Mouse (Mus musculus) spleen, embryonic (tissue): ENCODE measurements at regions not wholly inside any gene's neighbourhood (a gene's known extent, or its start where the extent isn't known, plus 50 kb on each side); places are given as distances from the start of the nearest gene placed in this dataset.
"Not testable (repeated sequence)": the region's sequence is repeated elsewhere in the genome, so short reads cannot be mapped to it uniquely, and the experiment has no call there.

Source experiments
- CTCF ChIA-PET: fragments of 350-600 bp; sonication (Branson Sonifier 250); formaldehyde crosslinking; loops from one replicate; lab custom pipeline; 2022; lab: Charles Lee

DNA sequence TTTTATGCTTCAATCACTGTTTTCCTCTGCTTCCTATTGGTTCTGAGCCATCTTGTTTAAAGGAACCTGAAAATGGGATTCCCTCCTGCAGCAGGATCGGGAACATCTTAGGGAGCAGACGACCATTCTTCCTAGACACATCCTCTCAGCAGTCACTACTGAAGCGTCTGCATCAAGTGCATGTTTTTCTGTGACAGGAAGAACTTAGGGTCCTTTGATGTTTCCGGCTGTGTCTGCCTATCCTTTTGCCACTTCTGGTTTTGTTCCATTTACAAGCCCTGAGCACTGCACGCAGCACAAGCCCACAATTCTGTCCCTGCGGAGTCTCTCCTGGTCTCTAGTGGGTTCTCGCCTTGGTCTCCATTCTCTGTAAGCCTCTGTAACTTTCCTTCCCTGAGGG lies 163.9 kb upstream of the Zfp637 start:
- CTCF ChIA-PET, result no interaction called here

DNA sequence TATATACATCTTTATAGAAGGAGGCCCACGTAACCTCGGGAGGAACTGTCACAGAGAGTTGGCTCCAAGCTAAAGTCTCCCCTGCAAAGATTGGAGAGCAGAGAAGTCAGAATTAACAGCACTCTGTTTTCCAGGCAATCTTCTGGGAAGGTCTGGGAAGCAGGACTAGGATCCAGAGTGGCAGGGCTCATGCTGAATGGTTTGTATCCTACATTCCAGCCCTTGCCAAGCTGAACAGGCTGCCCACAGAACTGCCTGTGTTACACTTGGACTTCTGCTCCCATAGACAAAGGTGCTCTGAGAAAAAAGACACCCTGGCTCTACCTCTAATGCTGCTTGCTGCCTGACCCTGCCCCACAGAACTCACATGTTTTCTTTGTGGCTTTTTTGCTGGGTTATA lies 163.2 kb upstream of the Zfp637 start:
- CTCF ChIA-PET, result no interaction called here

GRCm38 (mm10) chr6:117678276-117678675 lies 162.7 kb upstream of the Zfp637 start:
- CTCF ChIA-PET, result no interaction called here

- CTCF ChIA-PET, result no interaction called here
Measured at GRCm38 (mm10) chr6:117678877-117679276, 162.1 kb upstream of the Zfp637 start.

DNA sequence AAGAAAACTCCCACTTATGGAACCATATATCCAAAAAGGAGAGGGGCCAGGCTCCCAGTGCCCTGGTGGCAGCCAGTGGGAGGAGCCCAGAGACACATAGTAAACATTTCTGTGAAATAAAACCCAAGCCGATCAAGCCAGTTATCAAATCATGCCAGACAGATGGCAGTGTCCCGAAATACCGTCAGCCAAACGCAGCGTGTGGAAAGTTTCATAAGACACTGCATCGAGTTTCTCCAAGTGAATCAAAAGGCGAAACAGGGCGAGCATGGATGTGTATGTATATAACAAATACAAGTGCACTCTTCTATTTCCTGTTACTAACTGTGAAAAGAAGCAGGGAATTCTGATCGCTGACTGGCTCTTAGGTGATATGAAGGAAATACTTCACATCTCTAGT lies 154.8 kb upstream of the Zfp637 start:
- CTCF ChIA-PET, result no interaction called here

- CTCF ChIA-PET, result no interaction called here
Measured at GRCm38 (mm10) chr6:117687045-117687444, 153.9 kb upstream of the Zfp637 start.

DNA sequence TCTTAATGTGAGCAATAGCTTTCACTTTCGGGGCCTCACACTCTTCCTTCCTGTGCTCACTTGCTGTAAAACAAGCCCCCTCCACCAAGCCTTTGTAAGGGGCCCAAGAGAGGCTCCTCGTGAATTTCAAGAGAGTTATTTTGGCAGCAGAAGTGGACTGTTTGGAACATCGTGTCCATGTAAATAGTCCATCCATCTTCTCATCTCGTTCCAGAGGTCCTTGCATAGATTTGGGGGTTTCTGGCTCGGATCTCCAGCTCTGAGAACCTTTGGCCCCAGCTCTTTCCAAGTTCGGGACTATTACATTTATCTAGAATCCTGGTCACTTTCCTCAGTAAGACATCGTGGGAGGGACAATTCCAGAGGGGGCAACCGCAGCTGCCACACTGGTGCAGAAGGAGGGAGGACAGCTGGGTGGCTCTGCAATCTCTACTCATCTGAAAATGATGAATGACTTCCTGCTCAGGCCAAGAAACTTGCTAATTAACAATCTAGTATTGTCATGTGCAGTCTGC lies 152.3 kb upstream of the Zfp637 start:
- CTCF ChIA-PET, result no interaction called here

DNA sequence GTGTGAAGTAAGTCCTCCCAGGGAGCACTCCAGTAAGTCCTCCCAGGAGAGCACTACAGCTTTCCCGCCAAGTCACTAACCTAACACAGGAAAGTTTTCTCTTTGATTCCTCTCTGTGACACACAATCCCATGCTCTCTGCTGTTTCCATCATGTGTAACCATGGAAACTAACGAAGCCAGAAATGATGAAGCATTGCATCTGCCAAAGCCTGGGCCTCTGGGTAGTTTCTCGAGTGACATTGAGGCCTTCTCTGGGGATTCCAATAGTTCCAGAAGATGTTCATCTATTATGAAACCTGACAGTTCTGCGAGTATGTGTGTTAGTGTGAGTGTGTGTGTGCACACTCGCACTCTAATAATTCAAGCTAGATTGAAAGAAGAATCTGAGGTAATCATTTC lies 140.7 kb upstream of the Zfp637 start:
- CTCF ChIA-PET, result no interaction called here

DNA sequence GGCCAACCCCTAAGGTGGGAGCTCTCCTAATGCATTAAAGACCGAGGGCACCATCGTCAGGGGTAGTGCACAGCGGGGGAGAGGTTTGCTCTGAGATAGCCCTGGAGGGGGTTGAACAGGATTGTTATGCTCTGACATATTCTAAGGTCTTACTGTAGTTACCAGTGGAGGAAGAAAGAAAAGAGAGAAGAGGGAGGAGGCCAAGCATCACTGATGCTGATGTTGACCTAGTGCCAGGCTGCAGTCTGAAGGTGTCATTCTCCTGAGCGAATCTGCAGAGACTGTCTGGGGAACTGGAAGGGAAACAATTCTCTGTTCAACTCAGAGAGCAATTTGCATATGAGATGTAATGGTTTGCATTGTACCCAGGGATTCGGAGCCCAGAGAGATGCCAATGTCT lies 139.4 kb upstream of the Zfp637 start:
- CTCF ChIA-PET, result no interaction called here

DNA sequence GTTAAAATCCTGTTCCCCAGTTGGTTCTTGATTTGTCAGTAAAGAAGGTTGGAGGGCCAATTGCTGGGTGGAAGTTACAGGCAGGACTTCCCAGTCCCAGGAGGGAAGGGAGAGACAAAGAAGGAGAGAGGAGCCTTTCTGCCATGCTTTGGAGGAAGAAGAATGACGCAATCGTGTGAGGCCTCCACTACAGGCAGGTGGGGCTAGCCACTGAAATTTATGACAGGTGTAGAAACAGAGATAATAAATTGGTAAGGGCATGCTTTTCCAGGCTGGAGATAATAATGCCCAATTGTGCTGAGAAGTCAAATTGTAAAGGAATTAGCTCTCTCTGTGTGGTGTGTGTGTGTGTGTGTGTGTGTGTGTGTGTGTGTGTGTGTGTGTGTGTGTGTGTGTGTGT lies 135.0 kb upstream of the Zfp637 start:
- CTCF ChIA-PET, result no interaction called here

DNA sequence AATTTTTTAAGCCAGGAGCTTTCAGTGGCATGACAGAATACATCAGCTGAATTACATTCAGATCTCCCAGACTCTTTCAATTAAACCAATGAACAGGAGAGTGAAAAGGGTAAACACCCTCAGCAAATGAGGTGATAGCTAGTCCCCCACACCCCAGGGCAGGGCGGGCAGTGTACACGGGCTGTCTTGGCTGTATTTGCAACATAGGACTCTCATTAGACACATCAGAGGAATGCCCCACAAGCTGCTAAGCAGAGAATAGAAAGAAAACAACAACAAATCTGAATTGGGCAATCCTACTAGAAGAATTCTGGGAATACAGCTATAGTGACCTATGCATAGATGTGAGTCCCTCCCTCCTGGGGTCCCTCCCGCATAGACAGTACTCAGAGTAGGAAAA lies 131.8 kb upstream of the Zfp637 start:
- CTCF ChIA-PET, result no interaction called here

- CTCF ChIA-PET, result no interaction called here
Measured at GRCm38 (mm10) chr6:117715056-117715777, 125.8 kb upstream of the Zfp637 start.

GRCm38 (mm10) chr6:117716422-117716821 lies 124.6 kb upstream of the Zfp637 start:
- CTCF ChIA-PET, result not testable (repeated sequence)

DNA sequence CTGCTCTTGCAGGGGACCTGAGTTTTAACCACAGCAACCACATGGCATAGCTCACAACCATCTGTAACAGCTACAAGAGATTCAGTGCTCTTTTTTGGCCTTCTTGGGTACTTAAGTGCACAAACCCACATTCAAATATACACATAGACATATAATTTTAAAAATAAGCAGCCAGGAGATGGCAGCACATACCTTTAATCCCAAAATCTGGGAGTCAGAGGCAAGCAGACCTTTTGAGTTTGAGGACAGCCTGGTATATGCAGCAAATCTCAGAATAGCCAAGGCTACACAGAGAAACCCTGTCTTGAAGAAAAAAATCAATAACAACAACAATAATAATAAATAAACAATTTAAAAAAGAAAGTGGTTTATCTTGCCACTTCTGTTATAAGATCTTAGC lies 88.6 kb upstream of the Zfp637 start:
- CTCF ChIA-PET, result not testable (repeated sequence)

GRCm38 (mm10) chr6:117755682-117756081 lies 85.3 kb upstream of the Zfp637 start:
- CTCF ChIA-PET, result not testable (repeated sequence)

DNA sequence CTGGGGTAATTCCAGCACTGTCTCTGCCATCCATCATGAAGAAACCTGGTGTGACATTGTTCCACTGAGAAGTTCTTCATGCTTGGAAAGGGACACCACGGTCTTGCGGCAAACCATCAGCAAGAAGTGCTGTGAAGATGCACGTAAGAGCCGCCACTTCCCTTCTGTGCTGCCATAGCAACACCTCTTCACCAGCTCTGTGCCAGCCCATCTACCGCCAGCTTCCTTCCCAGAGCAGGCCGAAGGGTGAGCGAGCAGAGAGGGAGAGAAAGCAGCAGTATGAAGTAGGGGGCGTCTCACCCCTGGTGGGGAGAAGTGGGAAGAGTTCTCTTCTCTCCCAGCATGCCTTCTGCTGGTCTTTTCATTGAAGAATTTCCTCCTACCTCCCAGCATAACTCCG lies 84.8 kb upstream of the Zfp637 start:
- CTCF ChIA-PET, result no interaction called here

DNA sequence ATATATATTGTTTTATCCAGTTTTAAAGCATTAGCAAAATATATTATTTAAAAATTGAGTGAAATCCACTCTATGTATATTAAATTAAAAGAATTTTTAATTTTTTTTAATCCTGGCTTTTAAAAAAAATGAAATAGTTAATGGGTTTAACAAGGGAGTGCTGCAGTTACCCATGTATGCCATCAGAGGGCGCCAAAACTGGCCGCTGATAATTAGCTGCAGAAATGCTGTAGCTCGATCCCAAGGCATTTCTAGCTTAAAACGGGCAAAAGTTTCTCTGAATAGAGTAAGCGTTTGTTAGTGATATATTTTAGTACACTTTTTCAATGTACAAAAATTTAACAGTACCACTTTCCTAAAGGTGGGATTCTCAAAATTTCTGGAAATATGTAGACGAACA lies 82.5 kb upstream of the Zfp637 start:
- CTCF ChIA-PET, result not testable (repeated sequence)

- CTCF ChIA-PET, result no interaction called here
Measured at GRCm38 (mm10) chr6:117771506-117771905, 69.5 kb upstream of the Zfp637 start.

DNA sequence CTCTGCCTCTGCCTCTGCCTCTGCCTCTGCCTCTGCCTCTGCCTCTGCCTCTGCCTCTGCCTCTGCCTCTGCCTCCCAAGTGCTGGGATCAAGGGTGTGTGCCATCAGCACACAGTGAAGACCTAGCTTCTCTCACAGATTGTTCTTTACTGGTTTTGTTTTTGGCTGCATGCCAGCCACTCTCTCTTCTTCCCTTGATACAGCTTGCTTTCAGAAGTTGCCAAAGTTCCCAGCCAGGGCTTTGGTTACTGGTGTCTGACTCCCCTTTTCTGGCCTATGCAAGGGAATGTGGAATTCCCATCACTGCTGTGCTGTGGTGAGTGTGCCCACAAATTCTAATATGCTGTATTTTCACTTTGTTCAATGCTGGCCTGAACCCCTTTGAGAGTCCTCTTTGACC lies 68.6 kb upstream of the Zfp637 start:
- CTCF ChIA-PET, result no interaction called here

DNA sequence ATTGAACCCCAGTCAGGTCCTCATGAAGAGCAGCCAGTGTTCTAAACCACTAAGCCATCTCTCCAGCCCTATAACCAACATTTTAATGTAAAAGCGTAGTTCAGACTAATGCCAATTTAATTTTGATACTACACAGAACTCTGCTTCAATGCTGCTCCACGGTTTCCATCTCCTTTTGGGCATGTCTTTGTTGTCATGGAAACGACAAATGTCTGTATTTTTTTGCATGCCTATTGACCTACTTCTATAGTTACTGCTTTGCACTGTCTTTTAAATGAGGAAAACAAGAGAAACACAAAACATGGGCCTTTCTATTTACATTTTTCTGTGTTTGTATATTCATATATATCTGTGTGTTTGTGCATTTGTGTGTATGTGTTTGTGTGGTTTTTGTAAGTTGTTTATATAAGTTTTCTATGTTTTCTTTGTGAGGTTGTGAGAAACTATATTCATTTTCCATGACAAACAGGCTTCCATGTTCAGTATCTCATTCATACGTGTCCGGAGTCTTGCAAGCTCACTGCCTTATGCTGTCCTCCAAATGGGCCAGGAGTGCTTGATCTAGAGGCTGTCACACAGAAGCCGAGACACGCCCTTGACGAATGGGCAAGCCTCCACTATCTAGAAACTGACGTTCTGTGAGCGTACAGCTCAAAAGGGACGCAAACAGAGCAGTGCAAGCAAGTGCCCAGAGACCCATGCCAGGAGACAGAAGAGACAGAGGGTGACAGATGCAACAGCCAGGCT lies 65.5 kb upstream of the Zfp637 start:
- CTCF ChIA-PET, result no interaction called here

DNA sequence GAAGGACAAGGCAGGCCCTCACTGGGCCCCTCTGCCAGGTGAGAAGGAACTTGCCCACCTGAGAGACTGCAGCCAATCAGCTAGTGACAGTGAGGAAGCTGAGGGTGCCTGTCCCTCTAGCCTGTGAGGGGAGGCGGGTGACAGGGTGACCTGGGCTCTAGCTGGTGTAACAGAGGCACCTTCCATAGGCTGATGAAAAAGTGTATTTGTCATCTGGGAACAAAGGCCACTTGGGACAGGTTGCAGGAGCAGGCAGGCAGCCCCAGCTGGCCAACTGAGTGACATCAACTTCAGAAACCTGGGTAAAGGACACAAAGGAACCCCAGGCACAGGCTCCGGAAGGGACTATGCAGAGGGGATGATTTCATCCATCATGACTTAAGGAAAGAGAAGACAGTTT lies 63.0 kb upstream of the Zfp637 start:
- CTCF ChIA-PET, result no interaction called here

GRCm38 (mm10) chr6:117778481-117778880 lies 62.5 kb upstream of the Zfp637 start:
- CTCF ChIA-PET, result no interaction called here

DNA sequence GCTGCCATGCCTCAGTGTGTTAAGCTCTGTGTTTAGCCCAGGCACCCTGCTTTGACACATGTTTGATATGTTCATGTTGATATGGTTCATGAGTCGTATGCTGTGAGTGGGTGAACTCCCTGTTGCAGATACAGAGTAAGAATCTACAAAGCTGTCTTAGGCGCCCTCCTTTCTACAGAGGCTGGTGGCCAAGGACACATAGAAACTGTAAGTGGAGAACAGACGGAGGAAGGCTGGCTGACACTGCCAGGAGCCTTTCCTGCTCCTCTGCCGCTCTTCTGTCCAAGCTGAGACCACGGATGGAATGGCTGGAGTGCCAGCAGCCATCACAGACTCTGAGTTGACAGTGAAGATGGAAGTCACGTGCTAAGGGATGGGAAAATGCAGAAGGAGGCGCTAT lies 62.0 kb upstream of the Zfp637 start:
- CTCF ChIA-PET, result no interaction called here
